ENCODE assay signal across 14 mouse cellular contexts in genomic region chr8:42958052-42958805, GRCm38 (mm10).
"Had no signal": no experiment of that assay in that cellular context is flagged by ENCODE, and none has a peak within 500 bp of the region (broad histone marks: within the 10 kb centered on the region; RNA-seq: fewer than 3 reads in every experiment).

No protein-coding gene starts in this region.

- H3K27ac ChIP-seq: kidney, postnatal 0 days; limb, embryonic 15.5 days; liver, embryonic 12.5 days; midbrain, embryonic 12.5 days; neural tube, embryonic 13.5 days; stomach, embryonic 15.5 days had no signal

- ATAC-seq: liver, embryonic 12.5 days; midbrain, embryonic 16.5 days had no signal

- H3K9me3 ChIP-seq: limb, embryonic 15.5 days; liver, embryonic 12.5 days; midbrain, embryonic 12.5 days; neural tube, embryonic 13.5 days; stomach, embryonic 15.5 days had no signal

- H3K4me2 ChIP-seq: limb, embryonic 15.5 days; liver, embryonic 12.5 days; midbrain, embryonic 12.5 days; neural tube, embryonic 13.5 days; stomach, embryonic 15.5 days had no signal

- H3K4me1 ChIP-seq: limb, embryonic 15.5 days; liver, embryonic 12.5 days; midbrain, embryonic 12.5 days; neural tube, embryonic 13.5 days; stomach, embryonic 15.5 days had no signal

- H3K9ac ChIP-seq: limb, embryonic 15.5 days; liver, embryonic 12.5 days; midbrain, embryonic 12.5 days; neural tube, embryonic 13.5 days; stomach, embryonic 15.5 days had no signal

- H3K27me3 ChIP-seq: limb, embryonic 15.5 days; liver, embryonic 12.5 days; midbrain, embryonic 12.5 days; neural tube, embryonic 13.5 days; stomach, embryonic 15.5 days had no signal

- H3K36me3 ChIP-seq: limb, embryonic 15.5 days; liver, embryonic 12.5 days; midbrain, embryonic 12.5 days; neural tube, embryonic 13.5 days; stomach, embryonic 15.5 days had no signal

- DNase-seq: kidney, adult 11 months; kidney, adult 9 months; kidney, postnatal 36 days; layer of hippocampus, adult 9-11 months; layer of hippocampus, postnatal 36 days; lung, postnatal 10 days; thymus, postnatal 36 days had no signal

- H3K4me3 ChIP-seq: limb, embryonic 15.5 days; liver, embryonic 12.5 days; midbrain, embryonic 12.5 days; neural tube, embryonic 13.5 days; stomach, embryonic 15.5 days had no signal
